Mouse (Mus musculus) spleen, adult 12 weeks (tissue): ENCODE data around the gene Gm20532.

Source experiments
- DNase-seq: peaks from one replicate; pipeline ENCODE4 v3.0.0; 2022; ENCODE audit warnings: low spot score

Gene Gm20532

GRCm38 (mm10) chr2:26596898-26597297 is 10.5 kb downstream of the Gm20532 start:
- DNase-seq, result no peak

- DNase-seq, result no peak
These were observed 11.4 kb downstream of the Gm20532 start for GRCm38 (mm10) chr2:26597810-26598209.

- no peak for DNase-seq
These were observed 12.0 kb downstream of the Gm20532 start for GRCm38 (mm10) chr2:26598462-26598861.

GRCm38 (mm10) chr2:26599965-26600364 is 13.5 kb downstream of the Gm20532 start:
- DNase-seq, result no peak

- DNase-seq, result no peak
These were observed 14.2 kb downstream of the Gm20532 start for GRCm38 (mm10) chr2:26600664-26601063.

GRCm38 (mm10) chr2:26601595-26601994 is 15.2 kb downstream of the Gm20532 start:
- DNase-seq, result no peak

GRCm38 (mm10) chr2:26602631-26603030 is 16.2 kb downstream of the Gm20532 start:
- no peak for DNase-seq

GRCm38 (mm10) chr2:26603159-26603558 is 16.7 kb downstream of the Gm20532 start:
- DNase-seq, result no peak

GRCm38 (mm10) chr2:26603720-26604671 is 17.6 kb downstream of the Gm20532 start, which contains the start of gene Agpat2:
Gene Agpat2 (minus strand): TSS chr2:26604417.
- peak; percentile 37 for DNase-seq

GRCm38 (mm10) chr2:26605331-26605730 is 18.9 kb downstream of the Gm20532 start:
- no peak for DNase-seq

GRCm38 (mm10) chr2:26606579-26606978 is 20.1 kb downstream of the Gm20532 start:
- DNase-seq, result no peak

GRCm38 (mm10) chr2:26607056-26607910 is 20.8 kb downstream of the Gm20532 start:
- DNase-seq, result no peak

- DNase-seq, result no peak
These were observed 22.3 kb downstream of the Gm20532 start for GRCm38 (mm10) chr2:26608781-26609180.

- no peak for DNase-seq
These were observed 22.8 kb downstream of the Gm20532 start for GRCm38 (mm10) chr2:26609261-26609661.

GRCm38 (mm10) chr2:26610526-26610925 is 24.1 kb downstream of the Gm20532 start:
- no peak for DNase-seq

GRCm38 (mm10) chr2:26611054-26611453 is 24.6 kb downstream of the Gm20532 start:
- DNase-seq, result no peak

GRCm38 (mm10) chr2:26611896-26612295 is 25.5 kb downstream of the Gm20532 start:
- DNase-seq, result no peak

GRCm38 (mm10) chr2:26614903-26615302 is 28.5 kb downstream of the Gm20532 start:
- DNase-seq, result no peak

- DNase-seq, result no peak
These were observed 29.2 kb downstream of the Gm20532 start for GRCm38 (mm10) chr2:26615459-26616124.

GRCm38 (mm10) chr2:26617331-26617730 is 30.9 kb downstream of the Gm20532 start:
- no peak for DNase-seq

- DNase-seq, result no peak
These were observed 31.5 kb downstream of the Gm20532 start for GRCm38 (mm10) chr2:26617928-26618327.

- no peak for DNase-seq
These were observed 34.8 kb downstream of the Gm20532 start for GRCm38 (mm10) chr2:26621246-26621645.
